Mouse (Mus musculus) testis, postnatal 14 days (tissue): ENCODE data around the gene Unc119.

Experiments
- DNase-seq: peaks from one replicate; pipeline ENCODE4 v3.0.0; 2021; ENCODE audit warnings: low spot score

The Unc119 gene

DNA sequence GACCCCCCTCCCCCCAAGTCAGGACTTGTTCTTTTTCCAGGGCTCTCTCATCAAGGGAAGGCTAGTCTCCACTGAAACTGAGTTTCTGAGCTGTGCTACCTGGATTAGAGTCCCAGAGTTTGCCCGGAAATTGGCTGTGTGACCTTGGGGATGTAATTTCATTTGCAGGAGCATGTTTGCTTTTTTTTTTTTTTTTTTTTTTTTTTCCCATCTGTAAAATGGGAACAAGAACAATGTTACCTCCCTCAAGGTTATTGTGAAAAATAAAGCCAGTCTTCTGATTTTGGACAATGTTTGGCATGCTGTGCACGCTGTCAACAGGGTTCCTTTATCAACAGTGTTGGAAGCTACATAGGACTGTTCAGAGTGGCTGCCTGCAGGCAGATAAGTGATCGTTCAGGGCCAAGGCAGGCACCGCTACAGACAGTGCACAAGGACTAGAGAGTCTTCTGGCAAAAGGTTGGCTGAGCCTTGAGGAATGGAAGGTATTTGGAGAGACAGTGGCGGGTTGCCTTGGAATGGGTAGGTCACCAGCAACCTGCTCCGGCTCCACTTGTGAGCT lies 1.1 kb downstream of the Unc119 start:
- DNase-seq, result peak; percentile 64

DNA sequence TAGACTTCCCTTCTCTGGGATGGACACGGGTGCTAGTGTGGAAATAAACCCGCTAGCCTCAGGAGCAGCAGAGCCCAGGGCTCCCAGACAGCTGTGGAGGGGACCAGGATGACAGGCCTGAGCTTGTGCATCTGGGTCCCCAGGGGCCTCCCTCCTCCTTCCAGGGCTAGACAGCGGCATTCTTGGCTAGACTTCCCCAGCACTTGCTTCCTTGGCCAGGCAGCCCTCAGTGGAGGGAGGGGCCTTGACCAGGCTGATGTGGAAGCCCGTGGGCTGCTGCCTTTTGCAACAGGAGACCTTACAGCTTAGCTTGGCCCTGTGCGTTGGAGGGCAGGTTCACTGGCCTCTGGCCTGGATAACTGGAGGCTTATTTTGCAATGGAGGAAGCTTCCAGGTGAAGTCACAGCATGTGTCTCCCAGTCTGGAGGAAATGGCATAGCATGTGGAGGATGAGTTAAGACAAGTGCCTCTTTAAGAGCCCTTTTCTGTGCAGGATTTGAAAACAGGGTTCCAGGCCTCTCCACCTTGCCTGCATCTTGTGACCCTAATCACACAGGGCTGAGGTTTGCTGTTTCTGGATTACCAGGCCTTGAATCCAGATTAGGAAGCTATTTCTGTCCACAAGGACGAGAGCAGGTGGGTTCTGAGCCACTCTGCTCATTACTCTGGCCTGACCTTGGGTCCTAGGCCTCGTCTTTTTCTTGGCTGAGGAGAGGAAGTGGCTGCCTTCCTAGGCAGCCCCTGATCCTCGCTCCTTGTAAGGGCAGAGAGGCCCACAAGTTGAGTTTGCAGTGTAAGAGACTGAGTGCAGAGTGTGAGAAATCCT lies 1.8 kb downstream of the Unc119 start:
- peak; percentile 62 for DNase-seq

DNA sequence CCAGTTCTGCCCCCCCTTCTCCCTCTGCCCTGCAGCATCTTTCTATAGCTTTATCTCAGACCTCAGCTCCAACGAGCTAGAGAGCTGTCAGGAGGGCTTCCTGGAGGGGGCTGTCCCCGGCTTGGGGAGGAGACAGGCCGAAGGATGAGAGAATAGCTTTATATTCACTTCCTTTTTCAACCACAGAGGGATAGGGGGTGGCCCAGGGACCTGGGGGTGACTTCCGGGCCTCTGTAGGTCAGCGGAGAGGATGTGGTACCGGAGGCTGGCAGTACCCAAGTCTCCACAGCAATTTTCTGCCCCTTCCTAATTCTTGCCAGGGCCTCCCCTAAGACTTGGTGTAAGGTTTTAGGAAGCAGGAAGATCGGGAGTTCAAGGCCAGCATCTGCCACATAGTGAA lies 2.5 kb downstream of the Unc119 start:
- no peak for DNase-seq

DNA sequence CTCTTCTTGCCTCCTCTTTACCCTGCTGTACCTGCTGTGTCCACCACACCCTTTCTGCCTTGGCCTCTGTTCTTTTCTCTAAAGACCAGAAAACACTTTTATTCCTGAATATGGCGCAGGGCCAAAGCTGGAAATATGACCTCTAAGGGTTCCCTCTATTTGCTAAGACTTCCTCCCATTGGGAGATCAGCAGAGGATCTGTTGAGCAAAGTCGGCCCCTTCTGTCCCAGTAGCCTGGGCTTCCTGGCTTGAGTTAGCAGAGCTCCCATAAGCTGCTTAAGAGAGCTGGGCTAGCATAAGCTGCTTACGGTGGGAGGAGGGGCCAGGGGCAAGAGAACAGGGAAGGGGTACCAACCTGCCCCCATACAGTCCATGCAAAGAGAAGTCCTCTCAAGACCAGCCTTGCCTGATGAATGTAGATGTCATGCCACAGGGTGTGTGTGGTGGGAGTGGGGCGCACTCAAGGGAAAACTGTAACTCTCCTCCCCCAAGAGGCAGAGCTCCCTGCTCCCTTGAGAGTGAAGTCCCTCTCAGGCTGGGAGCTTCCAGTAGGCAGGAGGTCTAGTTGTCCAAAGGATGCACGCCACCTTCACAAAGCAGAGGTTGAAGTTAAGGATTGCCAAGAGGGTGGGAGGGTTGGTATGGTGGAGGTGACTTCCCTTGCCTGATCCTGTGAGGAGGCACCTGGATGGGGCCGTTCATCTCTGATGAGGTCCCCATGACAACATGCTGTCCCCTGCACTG lies 3.2 kb downstream of the Unc119 start:
- no peak for DNase-seq

DNA sequence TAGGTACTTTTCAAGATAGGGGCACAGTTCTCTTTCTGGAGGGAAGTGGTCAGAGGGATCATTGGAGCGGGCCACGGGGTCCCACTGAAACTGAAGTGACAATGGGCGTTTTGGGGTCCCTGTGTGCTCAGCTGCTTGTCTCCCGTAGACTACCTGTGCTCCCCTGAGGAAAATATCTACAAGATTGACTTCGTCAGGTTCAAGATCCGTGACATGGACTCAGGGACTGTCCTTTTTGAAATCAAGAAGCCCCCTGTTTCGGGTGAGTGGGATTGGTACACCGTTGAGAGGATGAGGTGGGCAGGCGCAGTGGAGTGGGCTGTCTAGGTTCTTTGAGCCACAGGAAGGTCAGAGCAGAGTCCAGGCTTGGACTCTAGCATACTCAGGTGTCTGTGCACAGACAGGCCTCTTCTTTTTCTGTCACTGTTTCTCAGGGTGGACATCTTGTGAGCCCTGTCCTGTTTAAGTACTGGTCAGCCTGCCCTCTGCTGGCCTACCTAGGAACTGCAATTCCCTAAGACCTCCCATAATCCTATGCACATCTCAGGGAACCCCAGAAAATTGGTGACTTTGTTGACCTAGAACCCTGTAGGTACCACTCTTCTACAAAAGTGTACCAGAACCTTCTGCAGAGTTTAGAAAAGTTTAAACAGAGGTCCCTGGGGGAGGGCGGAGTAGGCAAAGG lies 3.9 kb downstream of the Unc119 start:
- peak; percentile 61 for DNase-seq

DNA sequence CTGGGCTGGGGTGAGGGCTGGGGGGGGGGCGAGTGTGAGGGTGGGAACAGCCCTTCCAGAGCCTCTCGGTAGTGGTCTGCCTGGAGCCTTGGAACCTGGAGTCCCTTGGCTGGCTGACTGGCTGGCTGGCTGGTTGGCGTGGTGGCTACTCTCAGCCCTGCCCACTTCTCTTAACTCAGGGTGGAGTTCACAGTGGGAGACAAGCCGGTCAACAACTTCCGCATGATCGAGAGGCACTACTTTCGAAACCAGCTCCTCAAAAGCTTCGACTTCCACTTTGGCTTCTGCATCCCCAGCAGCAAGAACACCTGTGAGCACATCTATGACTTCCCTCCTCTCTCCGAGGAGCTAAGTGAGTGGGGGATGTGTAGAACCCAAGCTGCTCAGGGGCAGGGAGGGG lies 4.6 kb downstream of the Unc119 start:
- no peak for DNase-seq

DNA sequence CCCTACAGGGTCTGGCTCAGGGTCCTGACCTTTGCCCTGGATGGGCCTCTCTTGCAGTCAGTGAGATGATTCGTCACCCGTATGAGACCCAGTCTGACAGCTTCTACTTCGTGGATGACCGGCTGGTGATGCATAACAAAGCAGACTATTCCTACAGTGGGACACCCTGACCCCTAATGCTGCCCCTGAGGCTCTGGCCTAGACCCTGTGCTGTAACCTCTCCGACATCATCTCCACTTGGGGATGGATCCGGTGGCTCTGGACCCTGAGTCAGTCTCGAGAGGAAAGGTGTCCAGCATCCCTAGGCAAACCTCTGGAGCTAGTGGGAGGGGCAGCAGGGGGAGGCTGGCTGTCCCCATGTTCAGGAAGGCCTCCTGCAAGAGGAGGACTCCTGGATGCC lies 5.2 kb downstream of the Unc119 start:
- no peak for DNase-seq

DNA sequence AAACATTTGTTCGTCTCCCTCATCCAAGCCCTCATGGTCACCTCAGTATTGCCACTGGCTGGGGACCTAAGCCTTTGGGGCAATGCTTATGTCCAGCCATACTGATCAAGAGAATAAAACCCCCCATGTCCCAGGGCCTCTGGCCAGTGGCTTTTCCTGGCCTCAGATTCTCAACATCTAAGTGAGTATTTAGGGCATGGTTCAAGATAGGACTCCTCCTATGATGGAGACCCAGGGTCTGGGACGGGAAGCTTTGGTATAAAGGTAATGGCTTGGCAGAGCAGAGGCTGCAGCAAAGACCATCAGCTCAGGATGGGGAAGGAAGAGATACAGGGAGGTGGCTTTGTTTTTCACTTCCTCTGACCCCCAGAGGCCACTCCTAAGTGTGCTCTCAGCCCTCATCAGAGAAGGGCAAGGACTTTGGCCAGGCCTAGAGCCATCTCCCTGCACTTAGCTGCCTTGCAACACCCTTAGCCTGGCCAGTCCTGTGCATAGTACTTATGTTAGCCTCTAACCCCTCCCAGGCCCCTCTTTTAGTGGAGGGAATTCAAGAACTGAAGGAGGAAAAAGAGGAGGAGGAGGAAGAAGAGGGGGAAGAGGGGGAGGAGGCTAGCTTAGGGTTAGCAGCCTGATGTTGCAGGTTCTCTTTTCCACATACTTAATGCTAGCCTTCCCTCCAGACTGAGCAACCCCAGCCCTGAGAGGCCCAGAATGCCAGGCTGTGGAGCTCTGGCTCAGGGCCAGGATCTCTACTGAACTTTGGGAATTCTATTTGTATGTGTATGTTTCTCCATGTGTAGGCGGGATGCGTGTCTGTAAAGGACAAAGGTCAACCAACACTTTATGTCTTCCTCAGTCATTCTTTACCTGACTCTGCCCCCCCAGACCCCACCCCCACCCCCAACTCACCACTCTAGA lies 6.4 kb downstream of the Unc119 start:
- no peak for DNase-seq

DNA sequence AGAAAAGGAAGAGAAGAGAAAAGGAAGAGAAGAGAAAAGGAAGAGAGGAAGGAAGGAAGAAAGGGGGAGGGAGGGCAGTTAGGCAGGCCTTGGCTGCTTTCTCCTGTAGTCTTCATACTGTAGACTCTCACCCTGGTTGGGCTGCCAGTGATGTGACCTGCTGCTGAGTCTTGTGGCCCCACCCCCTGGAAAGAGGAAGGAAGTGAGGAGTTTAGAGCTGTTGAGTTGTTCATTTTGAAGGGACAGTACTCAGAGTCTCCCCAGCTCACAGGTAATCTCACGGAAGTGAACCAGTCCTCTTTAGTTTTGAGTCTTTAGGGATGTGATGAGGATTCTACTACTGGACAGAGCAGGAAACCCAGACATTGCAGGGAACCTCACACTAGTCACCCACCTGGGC lies 9.8 kb downstream of the Unc119 start:
- DNase-seq, result no peak

DNA sequence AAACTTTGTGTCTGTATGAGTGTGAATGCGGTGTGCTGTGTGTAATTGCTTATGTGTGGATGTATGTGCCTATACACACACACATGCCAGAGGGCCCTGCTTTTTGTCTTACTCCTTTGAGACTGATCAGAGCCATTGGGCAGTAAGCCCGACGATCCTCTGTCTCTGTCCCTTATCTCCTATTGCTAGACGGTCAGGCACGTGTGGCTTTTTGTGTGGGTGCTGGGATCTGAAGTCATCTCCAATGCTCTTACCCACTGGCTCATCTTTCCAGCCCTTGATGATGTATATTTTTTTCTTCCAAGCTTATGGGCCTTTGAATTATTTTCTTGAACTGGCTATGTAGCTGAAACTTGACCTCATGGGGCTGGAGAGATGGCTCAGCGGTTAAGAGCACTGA lies 11.6 kb downstream of the Unc119 start:
- DNase-seq, result no peak

DNA sequence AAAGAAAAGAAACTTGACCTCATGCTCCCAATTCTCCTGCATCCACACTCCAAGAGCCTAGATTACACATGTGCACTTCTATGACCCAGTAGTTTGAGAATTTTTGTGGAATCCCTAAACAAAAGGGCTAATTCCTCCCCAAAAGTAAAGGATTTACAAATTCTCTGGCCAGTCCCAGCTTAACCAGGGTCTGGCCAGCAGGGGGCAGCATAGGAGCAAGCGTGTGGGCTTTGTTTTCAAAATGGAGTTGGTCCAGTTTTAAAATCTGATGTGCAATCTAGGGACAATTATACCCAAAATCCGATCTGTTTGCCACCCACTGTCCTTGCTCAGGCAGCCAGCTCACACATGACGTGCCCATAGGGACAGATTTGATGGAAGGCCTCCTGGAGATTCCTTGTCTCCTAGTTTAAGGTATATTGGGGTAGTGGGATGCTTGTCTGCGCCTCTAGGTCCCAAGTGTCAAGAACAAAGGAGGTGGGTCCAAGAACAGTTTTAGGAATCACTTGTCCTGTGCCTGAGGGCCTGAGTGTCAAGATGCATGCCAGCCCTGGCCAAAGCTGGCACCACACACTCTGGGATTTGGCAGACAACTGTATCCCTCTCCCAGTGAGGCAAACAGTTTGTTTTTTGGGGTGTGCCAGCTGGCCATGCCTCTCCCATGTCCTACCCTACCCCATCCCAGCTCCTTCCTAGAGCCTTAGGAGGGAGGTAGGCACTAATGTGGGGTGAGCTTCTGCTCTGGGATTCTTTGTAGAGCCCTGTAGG lies 12.4 kb downstream of the Unc119 start:
- DNase-seq, result no peak

DNA sequence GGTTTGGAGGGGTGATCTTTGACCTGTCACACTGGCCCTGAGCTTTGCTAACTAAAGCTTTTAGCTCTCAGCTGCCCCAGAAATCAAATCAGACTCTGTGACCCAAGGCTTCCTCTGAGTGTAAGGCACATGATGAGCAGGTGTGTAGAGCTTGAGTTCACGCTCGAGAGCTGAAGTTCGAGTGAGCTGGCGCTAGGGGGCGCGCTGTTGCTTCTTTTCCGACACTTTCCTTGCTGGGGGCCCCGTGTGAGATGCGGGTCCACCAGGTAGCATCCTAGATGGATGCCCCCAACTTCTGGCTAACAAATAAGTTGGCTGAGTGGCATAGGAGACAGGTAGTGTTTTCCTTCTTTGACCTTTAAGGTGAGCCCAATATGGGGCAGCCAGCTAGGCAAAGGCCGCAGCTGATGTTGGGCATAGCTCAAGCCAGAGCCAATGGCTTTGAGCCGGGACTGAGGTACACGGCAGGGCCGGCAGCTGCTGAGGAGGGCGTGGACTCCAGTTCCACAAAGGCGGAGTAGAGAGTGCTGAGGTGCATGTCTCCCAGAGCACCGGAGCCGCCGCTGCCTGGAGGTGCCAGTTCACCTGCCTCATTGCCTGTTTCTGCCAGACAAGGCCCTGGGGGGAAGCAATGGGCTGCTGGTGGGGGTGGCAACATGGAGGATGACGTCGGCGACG lies 15.2 kb downstream of the Unc119 start:
- peak; percentile 80 for DNase-seq

DNA sequence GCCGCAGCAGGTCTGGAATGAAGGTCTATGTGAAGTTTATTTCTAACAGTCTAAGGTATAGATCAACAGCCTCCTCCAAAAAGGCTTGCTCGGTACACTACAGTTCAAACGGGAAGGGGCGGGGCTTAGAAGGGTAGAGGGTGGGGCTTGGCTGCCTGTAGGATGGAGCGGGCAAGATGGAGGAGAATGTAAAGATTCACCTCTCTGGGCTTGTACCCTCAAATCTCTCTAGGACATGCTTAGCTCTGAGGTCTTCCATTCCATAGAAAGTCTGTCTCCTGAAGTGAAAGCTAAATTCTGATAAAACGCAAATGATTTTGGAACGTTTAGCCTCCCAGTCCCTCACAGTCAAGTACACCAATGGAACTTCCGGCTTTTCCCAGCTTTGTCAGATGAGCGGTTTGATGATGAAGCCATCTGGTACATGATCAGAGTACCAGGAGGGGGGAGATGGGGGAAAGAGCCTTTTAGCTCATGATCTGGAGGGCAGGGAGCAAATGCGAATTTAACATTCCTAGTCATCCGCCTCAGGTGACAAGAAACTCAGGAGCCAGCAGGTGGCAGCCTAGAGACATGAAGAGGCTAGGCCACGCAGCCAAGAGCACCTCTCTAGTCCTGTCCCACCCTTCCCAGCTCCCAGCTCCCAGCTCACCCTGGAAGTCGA lies 17.0 kb downstream of the Unc119 start:
- DNase-seq, result peak; percentile 60

DNA sequence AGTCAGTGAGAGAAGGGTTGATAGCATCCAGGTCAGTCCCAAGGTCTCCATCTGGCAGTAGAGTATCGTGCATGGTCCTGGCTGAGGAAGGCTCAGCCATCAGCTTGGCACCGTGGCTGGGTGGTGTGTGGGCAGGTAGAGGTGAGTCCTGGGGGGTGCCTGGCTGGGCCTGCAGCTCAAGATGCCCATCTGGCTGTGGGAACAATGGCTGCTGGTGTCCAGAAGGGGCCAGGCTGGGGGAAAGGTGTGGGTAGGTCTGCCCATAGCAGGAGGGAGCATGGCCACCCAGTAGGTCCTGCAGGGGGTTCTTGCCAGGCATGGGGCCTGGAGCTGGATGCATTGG lies 17.5 kb downstream of the Unc119 start:
- no peak for DNase-seq

DNA sequence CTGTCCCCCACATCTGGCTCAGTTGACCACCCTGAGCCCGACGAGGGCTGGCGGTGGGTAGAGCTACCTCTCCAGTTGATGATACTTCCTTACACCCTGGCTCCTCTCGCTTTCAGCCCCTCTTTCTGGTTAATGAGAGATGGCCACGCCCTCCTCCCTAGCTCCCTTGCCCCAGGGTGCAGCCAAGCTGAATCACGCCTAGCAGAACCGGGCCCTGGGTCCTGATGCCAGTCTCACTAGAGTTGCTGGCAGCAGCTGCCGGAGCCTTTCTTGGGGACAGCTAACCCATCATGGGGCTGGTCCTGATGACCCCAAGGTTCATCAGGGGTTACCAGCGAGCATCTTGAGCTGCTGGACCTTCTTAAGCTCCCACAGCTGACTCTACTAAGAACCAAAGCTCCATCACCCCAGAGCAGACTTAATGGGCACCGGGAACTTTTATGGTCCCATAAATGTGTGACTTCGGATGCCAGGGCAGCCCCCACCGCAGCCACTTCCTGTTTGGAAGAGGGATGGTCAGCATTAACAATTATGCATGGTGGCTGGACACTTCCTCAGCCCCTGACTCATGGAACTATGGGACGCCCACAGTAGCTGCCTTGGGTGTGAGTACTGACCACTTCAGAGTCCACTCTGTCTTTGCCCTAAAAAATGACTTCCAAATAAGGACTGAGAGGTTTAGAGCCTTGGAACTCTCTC lies 20.2 kb downstream of the Unc119 start:
- no peak for DNase-seq

DNA sequence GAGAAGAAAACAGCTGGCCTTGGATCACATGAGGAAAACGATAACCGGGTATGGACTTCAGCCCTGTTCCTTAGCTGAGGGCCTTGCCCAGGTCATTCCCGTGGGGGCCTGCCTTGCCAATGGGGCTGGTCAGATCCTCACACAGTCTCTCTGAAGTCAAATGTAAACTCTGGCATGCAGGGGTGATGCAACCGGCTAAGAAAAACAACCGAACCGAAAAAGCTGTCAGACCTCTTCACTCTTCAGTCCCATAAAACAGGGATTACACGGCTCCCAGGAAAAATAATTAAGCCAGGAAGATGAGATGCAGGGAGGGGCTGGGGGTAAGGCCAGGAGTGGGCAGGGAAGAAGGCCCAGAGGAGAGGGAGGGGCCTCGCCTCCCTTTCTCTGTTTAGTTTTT lies 20.8 kb downstream of the Unc119 start:
- DNase-seq, result no peak

DNA sequence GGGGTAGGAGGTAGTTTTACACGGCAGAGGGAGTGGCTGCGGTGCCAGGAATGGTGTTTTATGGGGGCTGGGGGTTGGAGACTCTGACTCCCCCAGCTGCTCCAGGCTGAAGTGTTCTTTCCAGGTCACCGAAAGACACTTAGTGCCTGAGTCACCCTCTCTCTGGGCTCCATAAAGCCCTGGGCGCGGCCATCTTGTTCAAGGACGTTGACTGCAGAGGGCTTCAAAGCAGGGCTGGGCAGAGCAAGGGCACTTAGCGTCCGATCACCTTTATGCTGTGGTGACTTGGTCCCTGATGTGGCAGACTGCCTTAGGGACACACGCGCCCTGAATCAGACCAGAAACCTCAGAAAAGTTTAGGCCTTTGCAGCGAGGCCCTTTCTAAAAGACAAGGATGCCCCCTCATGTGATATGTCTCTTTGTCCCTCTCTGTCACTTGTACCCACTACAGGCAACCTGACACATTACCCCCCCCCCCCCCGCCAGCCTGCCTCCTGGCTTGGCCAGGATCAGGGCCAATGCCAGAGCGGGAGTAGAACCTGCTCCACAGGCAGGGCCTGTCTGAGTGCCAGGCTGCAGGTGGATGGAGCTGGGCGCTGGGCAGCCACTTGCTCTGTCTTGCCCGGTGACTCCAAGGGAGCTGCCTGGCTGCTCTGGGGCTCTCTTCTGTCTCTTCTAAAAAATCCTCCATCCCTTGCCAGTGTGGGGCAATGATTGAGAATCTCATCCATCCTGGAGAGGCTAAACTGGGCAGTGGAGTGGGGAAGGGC lies 24.4 kb downstream of the Unc119 start:
- DNase-seq, result no peak

DNA sequence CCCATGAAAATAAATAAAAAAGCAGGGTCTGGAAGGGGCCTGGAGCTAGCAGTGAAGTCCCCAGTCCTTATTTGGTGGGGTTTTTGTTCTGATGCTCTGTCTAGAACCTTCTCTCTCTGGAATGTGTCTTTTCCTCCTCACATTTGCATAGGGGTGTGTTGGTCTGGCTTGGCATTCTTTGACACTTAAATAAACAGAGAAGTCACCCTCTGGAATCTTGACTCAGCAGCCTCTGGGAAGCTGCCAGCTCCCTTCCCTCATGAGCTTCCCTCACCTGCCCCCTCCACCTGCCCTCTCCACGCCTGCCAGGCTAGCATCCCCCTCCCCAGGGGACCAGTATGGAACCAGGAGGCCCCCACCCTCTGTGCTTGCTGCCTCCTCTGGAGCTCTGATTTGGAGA lies 27.1 kb downstream of the Unc119 start:
- DNase-seq, result no peak
